Mouse (Mus musculus) hindbrain, embryonic 15.5 days (tissue): ENCODE measurements at regions not wholly inside any gene's neighbourhood (a gene's known extent, or its start where the extent isn't known, plus 50 kb on each side); places are given as distances from the start of the nearest gene placed in this dataset.
A peak's percentile ranks its signal among the peaks of the same experiment; 100 is the strongest.

Experiments
- ATAC-seq: fragments of 200-750 bp; cut with Nextera tagmentation; 2 replicates; pipeline ENCODE4 v1.8.0; 2017; ENCODE audit warnings: low read depth, moderate number of reproducible peaks, moderate TSS enrichment; ENCODE audit not compliant: low FRiP score
- H3K27ac ChIP-seq: fragments of 300-500 bp; sonication (generic); replicated peaks from 2 replicates; pipeline ENCODE4 v1.5.1; 2015; ENCODE audit warnings: mild to moderate bottlenecking, inconsistent platforms
- H3K27me3 ChIP-seq: fragments of 300-500 bp; sonication (generic); 2 replicates; pipeline ENCODE4 v1.6.1; 2015; ENCODE audit warnings: control low read depth, inconsistent platforms
- H3K36me3 ChIP-seq: fragments of 300-500 bp; sonication (generic); 2 replicates; pipeline ENCODE4 v1.6.1; 2015; ENCODE audit warnings: control low read depth, inconsistent platforms
- H3K4me1 ChIP-seq: fragments of 300-500 bp; sonication (generic); replicated peaks from 2 replicates; pipeline ENCODE4 v1.6.1; 2015; ENCODE audit warnings: control low read depth, inconsistent platforms
- H3K4me2 ChIP-seq: fragments of 300-500 bp; sonication (generic); 2 replicates; pipeline ENCODE4 v1.6.1; 2015; ENCODE audit warnings: moderate library complexity, mild to moderate bottlenecking, inconsistent platforms
- H3K4me3 ChIP-seq: fragments of 300-500 bp; sonication (generic); 2 replicates; pipeline ENCODE4 v1.5.1; 2015; ENCODE audit warnings: mild to moderate bottlenecking, inconsistent platforms
- H3K9ac ChIP-seq: fragments of 300-500 bp; sonication (generic); 2 replicates; pipeline ENCODE4 v1.6.1; 2015; ENCODE audit warnings: inconsistent platforms
- H3K9me3 ChIP-seq: fragments of 300-500 bp; sonication (generic); 2 replicates; pipeline ENCODE4 v1.6.1; 2016; ENCODE audit warnings: control low read depth, inconsistent platforms
- WGBS: fragments of 180-500 bp; shearing (Covaris S2); methylation state at CpG from one replicate; pipeline ENCODE4 v1.1.7; 2015; 5-methylcytosine and 5-hydroxymethylcytosine counted together

DNA sequence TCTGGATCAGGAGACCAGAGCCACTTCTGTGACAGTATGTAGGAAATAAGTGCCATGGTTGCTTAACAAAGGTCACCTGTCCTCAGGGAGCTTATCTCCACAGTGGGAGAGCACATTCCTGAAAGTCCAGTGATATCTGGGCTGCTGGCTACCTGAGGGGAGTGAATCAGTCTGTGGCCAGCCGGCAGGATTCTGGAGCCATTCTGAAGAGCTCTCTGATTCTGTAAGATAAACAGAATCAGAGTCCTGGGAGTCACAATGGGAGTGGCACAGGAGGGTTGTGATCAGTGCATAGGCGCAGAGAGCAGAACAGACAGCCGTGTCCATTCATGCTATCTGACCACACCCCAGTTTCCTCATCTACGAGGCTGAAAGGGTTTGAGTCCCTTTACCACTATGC, 116.0 kb upstream of the Slc22a23 start:
- Histone ChIP-seq H3K9me3 (no peaks in the 10 kb centered on the region), H3K36me3 (no peaks in the 10 kb centered on the region), H3K4me1 (0 out of 2 replicates have a peak, but pooled peaks cover 10% of the 10 kb centered on the region), H3K4me2 (no peak overlapping the region), H3K27ac (no peak overlapping the region), H3K4me3 (no peak overlapping the region), H3K27me3 (no peaks in the 10 kb centered on the region), H3K9ac (no peak overlapping the region)
- ATAC-seq: no peak
- WGBS: 61% methylated on average over 4 of the region's 4 CpGs

DNA sequence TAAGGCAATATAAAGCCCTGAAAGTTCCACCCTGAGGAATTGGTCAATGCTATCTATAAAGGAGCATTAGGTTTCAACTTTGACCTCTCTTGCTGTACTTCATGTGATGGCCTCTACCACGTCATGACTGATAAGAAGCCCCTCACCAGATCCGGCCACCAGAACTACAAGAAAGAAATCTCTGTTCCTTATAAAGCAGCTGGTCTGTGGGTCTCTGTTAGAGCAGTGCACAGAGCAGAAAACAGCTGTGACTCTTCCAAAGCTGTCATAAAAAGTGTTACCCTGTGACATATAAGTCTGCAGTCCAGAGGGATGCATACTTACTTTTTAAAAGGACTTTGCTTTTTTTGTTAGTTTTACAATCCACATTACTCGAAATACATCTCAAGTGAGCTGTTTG, 111.1 kb upstream of the Slc22a23 start:
- 78% methylated on average over 3 of the region's 3 CpGs for WGBS
- H3K27me3 ChIP-seq: no peaks in the 10 kb centered on the region
- H3K36me3 ChIP-seq: no peaks in the 10 kb centered on the region

DNA sequence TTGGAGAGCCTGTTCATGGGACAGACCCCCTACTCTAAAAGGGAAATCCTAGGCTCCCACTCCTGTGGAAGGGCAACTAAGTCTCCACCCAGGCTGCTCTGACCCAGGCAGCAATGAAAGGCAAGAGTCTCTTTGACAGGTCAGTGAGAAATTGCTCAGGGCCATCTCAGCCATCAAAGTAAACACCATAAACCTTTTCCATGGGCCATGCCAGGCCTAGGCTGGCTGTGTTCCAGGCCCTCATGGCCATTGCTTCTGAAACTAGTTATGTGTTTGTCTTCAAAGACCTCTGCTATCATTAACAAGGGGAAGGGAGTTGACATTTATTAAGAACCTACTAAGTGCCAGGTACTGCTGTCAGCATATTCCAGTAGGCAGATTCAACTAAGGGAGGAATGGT, 101.8 kb upstream of the Slc22a23 start:
- H3K9ac ChIP-seq: no peak overlapping the region
- ATAC-seq: no peak
- no peak overlapping the region for H3K4me2 ChIP-seq
- H3K4me3 ChIP-seq: no peak overlapping the region
- no peaks in the 10 kb centered on the region for H3K36me3 ChIP-seq
- H3K4me1 ChIP-seq: no peaks in the 10 kb centered on the region
- H3K9me3 ChIP-seq: no peaks in the 10 kb centered on the region
- no peaks in the 10 kb centered on the region for H3K27me3 ChIP-seq
- H3K27ac ChIP-seq: no peak overlapping the region

More for the DNA sequence above, 111.1 kb upstream of the Slc22a23 start:
- Histone ChIP-seq H3K9me3 (no peaks in the 10 kb centered on the region), H3K27ac (no peak overlapping the region), H3K4me3 (no peak overlapping the region), H3K9ac (no peak overlapping the region), H3K4me2 (no peak overlapping the region), H3K4me1 (no peaks in the 10 kb centered on the region)
- no peak for ATAC-seq

DNA sequence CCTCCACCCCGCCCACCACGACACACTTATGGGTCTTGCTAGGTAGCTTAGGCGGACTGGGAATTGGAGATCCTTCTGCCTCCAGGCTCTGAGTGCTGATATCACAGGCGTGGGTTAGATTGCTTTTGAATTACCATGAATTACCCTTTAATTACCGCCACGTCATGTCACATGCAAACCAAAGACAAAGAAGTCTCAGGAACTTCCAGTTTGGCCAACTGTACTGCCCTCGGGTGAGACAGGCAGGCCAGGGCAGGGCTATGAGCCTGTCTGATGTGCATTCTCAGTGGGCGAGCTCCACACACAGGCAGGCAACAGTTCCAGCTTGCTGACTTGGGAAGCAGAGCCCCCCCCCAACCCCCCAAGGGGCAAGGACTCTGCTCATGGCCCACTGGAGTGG, 101.3 kb upstream of the Slc22a23 start:
- Histone ChIP-seq H3K4me2 (no peak overlapping the region), H3K9me3 (no peaks in the 10 kb centered on the region), H3K36me3 (no peaks in the 10 kb centered on the region), H3K4me3 (no peak overlapping the region), H3K27ac (no peak overlapping the region), H3K27me3 (no peaks in the 10 kb centered on the region), H3K9ac (no peak overlapping the region), H3K4me1 (no peaks in the 10 kb centered on the region)
- no peak for ATAC-seq
- 66% methylated on average over 8 of the region's 8 CpGs for WGBS

DNA sequence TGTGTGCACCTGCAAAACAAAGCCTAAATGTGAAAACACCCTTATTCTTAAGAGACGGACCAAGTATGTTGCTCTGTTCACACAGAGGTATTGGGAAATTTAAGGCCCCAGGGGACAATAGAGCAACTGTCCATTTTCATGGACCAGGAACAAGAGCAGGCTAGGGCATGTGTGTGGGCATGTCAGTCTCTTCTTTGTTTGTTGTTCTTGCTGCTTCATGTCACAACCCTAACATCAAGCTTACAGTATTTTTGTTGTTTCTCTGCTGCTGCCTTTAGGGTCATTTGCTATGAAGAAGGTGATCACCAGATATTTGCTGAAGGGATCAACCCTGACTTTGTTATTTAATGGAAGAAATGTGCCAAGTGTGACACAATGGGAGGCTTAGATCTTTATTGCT, 96.4 kb upstream of the Slc22a23 start:
- Histone ChIP-seq H3K9ac (no peak overlapping the region), H3K4me1 (0 out of 2 replicates have a peak, but pooled peaks cover 4% of the 10 kb centered on the region)
- WGBS: 78% methylated on average over 1 of the region's 1 CpGs

DNA sequence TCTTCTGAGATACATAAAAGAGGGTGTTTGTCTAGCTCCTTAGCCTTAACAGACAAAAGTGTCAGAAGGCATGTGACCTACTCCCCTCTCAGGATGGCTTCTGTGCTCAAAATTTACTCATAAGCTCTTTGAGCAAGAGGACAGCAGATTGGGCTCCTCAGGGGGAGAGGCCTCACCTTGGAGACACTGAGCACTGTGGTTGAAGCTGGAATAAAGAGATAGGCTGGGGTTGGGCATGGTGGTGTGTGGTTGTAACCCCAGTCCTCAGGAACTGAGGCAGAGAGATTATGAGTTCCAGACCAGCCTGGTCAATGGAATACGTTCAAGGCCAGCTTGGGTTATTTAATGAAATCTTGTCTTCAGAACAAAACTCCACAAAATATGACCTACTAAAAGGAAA, 82.5 kb upstream of the Slc22a23 start:
- Histone ChIP-seq H3K4me3 (no peak overlapping the region), H3K9me3 (no peaks in the 10 kb centered on the region), H3K27me3 (no peaks in the 10 kb centered on the region), H3K4me1 (no peaks in the 10 kb centered on the region), H3K4me2 (no peak overlapping the region), H3K27ac (no peak overlapping the region), H3K9ac (no peak overlapping the region), H3K36me3 (no peaks in the 10 kb centered on the region)
- ATAC-seq: no peak
- WGBS: 100% methylated on average over 1 of the region's 1 CpGs

More for the DNA sequence above, 96.4 kb upstream of the Slc22a23 start:
- Histone ChIP-seq H3K36me3 (no peaks in the 10 kb centered on the region), H3K9me3 (no peaks in the 10 kb centered on the region), H3K4me2 (no peak overlapping the region), H3K27me3 (no peaks in the 10 kb centered on the region), H3K4me3 (no peak overlapping the region), H3K27ac (no peak overlapping the region)
- ATAC-seq: no peak

DNA sequence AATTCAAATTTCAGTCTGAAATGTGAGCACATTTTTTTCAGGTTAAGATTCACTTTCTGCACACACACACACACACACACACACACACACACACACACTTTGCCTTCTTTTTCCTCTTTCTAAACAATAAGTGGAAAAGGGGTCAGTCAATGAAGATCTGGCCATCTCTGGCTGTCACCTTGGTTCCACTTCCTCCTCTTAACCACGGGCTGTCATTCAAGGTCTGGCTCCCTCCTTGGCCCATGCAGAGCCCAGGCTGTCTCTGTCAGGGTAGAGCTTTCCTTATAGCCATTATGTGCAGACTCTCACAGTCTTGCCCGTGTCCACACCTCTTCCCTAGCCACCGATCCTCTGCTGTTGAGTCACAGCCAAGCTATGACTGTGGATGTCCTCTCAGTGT, 79.9 kb upstream of the Slc22a23 start:
- 78% methylated on average over 3 of the region's 3 CpGs for WGBS
- Histone ChIP-seq H3K27me3 (no peaks in the 10 kb centered on the region), H3K9me3 (no peaks in the 10 kb centered on the region), H3K9ac (no peak overlapping the region), H3K4me3 (no peak overlapping the region), H3K4me1 (0 out of 2 replicates have a peak, but pooled peaks cover 4% of the 10 kb centered on the region), H3K27ac (no peak overlapping the region), H3K36me3 (no peaks in the 10 kb centered on the region), H3K4me2 (no peak overlapping the region)
- ATAC-seq: no peak

DNA sequence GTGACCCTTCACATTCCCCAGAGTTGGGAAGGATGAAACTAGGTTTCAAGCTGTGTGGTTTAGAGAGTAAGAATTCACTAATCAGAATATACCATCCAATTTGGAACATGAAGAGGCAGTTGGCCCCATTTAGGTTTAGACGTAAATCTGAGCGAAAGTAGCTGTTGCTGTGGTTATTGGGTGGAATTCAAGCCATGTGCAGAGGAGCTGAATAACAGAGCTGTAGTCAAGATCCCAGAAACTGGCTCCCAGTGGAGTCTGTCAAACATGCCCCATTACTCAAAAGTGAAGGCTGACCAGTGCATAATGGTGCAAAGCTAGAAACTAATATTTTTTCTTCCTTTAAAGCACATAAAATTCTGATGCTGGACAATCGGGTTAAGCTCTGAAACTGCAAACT, 76.7 kb upstream of the Slc22a23 start:
- Histone ChIP-seq H3K4me1 (0 out of 2 replicates have a peak, but pooled peaks cover 4% of the 10 kb centered on the region), H3K9ac (no peak overlapping the region), H3K27ac (no peak overlapping the region), H3K4me2 (no peak overlapping the region), H3K4me3 (no peak overlapping the region), H3K27me3 (no peaks in the 10 kb centered on the region), H3K36me3 (no peaks in the 10 kb centered on the region), H3K9me3 (no peaks in the 10 kb centered on the region)
- 52% methylated on average over 3 of the region's 3 CpGs for WGBS
- ATAC-seq: no peak

DNA sequence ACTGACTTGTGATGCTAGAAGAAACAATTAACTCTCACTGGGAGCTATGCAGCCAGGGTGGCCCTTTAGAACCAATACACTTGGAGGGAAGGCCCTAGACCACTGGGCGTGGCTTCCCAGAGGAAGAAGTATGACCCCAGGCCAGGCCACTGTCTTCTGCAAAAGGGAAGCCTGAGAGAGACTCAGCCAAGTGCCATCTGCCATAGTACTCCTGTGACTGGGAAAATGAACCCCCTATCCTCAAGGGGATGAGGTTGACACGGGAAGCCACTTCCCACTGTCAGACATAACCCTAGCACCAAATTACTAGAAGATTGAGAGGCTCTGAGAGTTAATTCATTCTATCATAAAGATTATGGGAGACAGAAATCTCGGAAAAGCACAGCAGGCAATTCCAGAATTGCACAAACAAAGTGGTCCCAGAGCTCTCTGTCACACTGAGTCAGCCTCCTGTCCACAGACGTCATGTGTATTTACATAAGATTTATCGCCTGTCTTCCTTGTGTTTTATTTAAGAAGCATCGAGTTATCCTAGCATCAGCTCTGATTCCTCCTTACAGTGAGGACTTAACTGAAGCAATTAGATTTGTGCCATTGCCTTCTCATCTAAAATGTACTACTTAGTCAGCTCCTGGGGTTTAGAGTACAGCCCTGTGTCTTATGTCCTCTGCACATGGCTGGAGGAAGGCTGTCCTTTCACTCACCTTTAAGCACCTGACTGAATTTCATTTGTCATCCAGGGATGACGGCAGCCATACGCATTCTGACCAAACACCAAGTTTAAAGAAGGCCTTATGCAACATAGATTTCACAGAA, 75.6 kb upstream of the Slc22a23 start:
- Histone ChIP-seq H3K36me3 (no peaks in the 10 kb centered on the region), H3K9me3 (no peaks in the 10 kb centered on the region), H3K4me3 (no peak overlapping the region), H3K27ac (no peak overlapping the region), H3K4me2 (no peak overlapping the region), H3K4me1 (0 out of 2 replicates have a peak, but pooled peaks cover 4% of the 10 kb centered on the region), H3K9ac (no peak overlapping the region), H3K27me3 (no peaks in the 10 kb centered on the region)
- 0 out of 2 replicates have a peak, but pooled peaks have one; percentile 30 for ATAC-seq
- 49% methylated on average over 8 of the region's 8 CpGs for WGBS

DNA sequence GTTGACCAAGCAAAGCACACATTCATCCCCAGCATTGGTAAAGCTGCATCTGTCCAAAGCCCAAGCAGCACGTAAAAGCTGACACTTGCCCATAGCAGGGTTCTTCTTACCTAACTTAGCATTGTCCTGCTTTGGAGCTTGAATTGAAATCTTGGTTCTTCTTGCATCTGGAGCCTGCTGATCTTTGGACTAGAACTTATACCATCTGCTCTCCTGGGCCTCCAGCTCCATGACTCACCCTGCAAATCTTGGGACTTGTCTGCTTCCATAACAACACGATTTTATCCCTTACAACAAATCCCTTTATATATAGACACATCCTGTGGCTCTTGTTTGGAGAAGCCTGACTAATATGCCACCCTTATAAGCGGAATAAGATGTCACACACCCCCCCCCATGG, 74.1 kb upstream of the Slc22a23 start:
- Histone ChIP-seq H3K27ac (no peak overlapping the region), H3K9me3 (no peaks in the 10 kb centered on the region), H3K4me2 (no peak overlapping the region), H3K27me3 (no peaks in the 10 kb centered on the region), H3K36me3 (no peaks in the 10 kb centered on the region), H3K4me3 (no peak overlapping the region), H3K4me1 (0 out of 2 replicates have a peak, but pooled peaks cover 4% of the 10 kb centered on the region), H3K9ac (no peak overlapping the region)
- no peak for ATAC-seq
- 88% methylated on average over 3 of the region's 3 CpGs for WGBS

DNA sequence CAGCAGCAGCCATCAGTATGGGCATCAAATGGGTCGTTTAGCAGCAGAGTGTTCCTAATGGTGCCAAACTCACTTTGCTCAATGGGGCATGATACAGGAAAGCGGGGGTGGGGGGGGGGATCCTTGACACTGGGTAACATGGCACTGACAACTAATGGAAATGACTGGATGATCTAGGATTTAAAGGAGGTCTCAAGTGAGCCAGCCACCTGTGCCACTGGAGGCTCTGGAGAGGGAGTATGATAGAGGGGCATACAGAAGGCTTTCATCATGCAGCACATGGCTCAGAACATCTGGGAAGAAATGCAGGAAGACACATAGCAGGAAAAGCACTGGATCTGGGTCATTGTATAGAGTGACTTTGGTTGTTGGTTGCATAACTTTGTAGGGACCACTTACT, 71.6 kb upstream of the Slc22a23 start:
- Histone ChIP-seq H3K4me1 (0 out of 2 replicates have a peak, but pooled peaks cover 3% of the 10 kb centered on the region), H3K27ac (no peak overlapping the region), H3K9ac (no peak overlapping the region), H3K4me2 (no peak overlapping the region), H3K4me3 (no peak overlapping the region), H3K36me3 (no peaks in the 10 kb centered on the region), H3K27me3 (no peaks in the 10 kb centered on the region), H3K9me3 (no peaks in the 10 kb centered on the region)
- no peak for ATAC-seq
- 63% methylated on average over 2 of the region's 2 CpGs for WGBS

DNA sequence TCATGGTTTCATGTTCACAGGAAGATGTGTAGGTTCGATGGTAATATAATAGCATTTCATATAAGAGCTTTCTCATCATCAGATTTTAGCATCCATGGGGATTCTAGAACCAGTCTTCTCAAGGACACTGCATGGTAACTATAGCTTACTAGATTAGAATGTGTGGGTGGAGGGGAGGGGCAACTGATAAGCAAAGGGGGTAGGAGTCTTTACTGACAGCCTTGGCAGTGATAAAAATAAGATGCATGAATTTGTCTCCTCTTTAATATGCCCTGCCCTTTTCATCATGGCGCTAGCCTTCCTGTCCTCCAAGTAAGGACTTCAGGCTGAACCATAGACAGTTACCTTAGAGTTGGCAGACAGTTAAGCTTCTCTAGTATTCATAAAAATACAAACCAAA, 69.6 kb upstream of the Slc22a23 start:
- 90% methylated on average over 2 of the region's 2 CpGs for WGBS
- ATAC-seq: no peak
- Histone ChIP-seq H3K36me3 (no peaks in the 10 kb centered on the region), H3K4me1 (no peaks in the 10 kb centered on the region), H3K27me3 (no peaks in the 10 kb centered on the region), H3K4me2 (no peak overlapping the region), H3K27ac (no peak overlapping the region), H3K4me3 (no peak overlapping the region), H3K9ac (no peak overlapping the region), H3K9me3 (no peaks in the 10 kb centered on the region)

DNA sequence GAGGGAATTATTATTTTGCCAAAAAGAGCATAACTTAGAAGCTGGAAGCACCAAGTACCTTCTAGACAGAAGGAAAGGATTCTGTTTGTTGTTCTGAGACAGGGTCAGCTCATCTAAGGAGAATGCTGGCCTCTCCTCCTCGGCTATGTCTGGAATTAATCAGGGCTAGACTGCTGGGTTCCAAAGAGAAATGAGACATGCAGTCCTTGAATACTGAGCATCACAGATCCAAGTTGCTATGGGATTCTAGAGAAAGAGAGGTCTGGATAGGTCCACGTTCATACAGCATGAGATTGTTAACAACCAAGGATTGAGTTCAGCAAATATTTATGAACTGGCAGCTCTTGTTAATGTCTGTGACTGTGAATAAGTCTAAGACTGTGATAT, 63.7 kb upstream of the Slc22a23 start:
- H3K9ac ChIP-seq: no peak overlapping the region
- H3K9me3 ChIP-seq: no peaks in the 10 kb centered on the region
- no peaks in the 10 kb centered on the region for H3K27me3 ChIP-seq
- WGBS: 34% methylated on average over 2 of the region's 2 CpGs
- no peak overlapping the region for H3K4me3 ChIP-seq
- no peak overlapping the region for H3K4me2 ChIP-seq
- no peaks in the 10 kb centered on the region for H3K36me3 ChIP-seq
- H3K4me1 ChIP-seq: 0 out of 2 replicates have a peak, but pooled peaks cover 4% of the 10 kb centered on the region
- no peak for ATAC-seq
- H3K27ac ChIP-seq: no peak overlapping the region
